Mouse (Mus musculus) kidney, adult 10 weeks (tissue): ENCODE data around the gene Wwc1. TPM values are rescaled to one million over a fixed set of nuclear protein-coding genes. Genes with fewer than 3 reads are reported as not detected.

Experiments used
- polyA plus RNA-seq: library from polyadenylated mRNA; stranded (reverse); fragments of 350-450 nt; fragmentation: Illumina TruSeq; extraction: RNeasy Lipid Tissue Mini Kit (QIAGEN cat#74804); gene quantifications from one replicate; pipeline ENCODE4 v1.2.3, GENCODE M21; 2014; ENCODE audit warnings: low read depth, low replicate concordance

Wwc1 gene
- 38.3 TPM for polyA plus RNA-seq

GRCm38 (mm10) chr11:35980411-35980917 is at the start of gene Wwc1:
TSS of gene Wwc1 (minus strand) at chr11:35980527.

GRCm38 (mm10) chr11:35834022-35834760 is 146.1 kb downstream of the Wwc1 start, which contains the start of gene Rars:
TSS of gene Rars (minus strand) at chr11:35834506.

GRCm38 (mm10) chr11:35798874-35799273 is 181.5 kb downstream of the Wwc1 start, which contains the start of gene Fbll1:
TSS of gene Fbll1 (minus strand) at chr11:35798884.

Other genes starting within 250 kb of the Wwc1 start
- gene Pank3, start 211.0 kb downstream of the Wwc1 start, polyA plus RNA-seq = 112 TPM
- not detected for gene Fbll1, start 181.6 kb downstream of the Wwc1 start, polyA plus RNA-seq
- 112 TPM for gene Rars, start 146.0 kb downstream of the Wwc1 start, polyA plus RNA-seq